Mouse (Mus musculus): Measurements from ENCODE around the gene Tango2.

DNA sequence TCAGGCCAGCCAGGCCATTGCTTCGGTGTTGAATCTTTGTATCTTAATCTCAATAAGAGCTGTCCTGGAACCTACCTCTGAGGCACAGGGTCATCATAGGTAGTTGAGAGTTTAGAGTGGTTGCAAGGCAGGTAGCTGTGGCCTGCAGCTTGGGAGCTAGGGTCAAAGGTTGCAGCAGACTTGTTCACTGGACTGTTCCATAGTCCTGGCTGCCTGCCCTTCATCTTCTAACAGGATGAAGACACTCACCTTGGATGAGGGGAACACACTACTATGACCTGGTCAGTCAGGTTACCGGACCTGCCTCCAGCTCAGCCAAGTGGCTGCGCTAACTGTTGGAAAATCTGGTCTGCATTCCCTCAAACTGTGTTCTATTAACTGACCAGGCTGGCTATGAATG is 43.2 kb upstream of the Tango2 start:
- TF ChIP-seq POLR2AphosphoS2 (IDR thresholded peaks at IDR 0.05; ENCODE audit: insufficient read length, low read depth) (no peak), POLR2A (IDR thresholded peaks at IDR 0.05; ENCODE audit: insufficient read length, low read depth) (no peak), MYOG (IDR thresholded peaks at IDR 0.05; ENCODE audit: control insufficient read depth in 1 of 3, insufficient read depth in 1 of 3, insufficient read length in 2 of 3, low read depth in 2 of 3) (no peak), E2F4 (IDR thresholded peaks at IDR 0.05; ENCODE audit: insufficient read depth) (no peak), REST (IDR thresholded peaks at IDR 0.05; ENCODE audit: insufficient read depth, insufficient read length) (no peak), TCF12 (IDR thresholded peaks at IDR 0.05; ENCODE audit: insufficient read depth, poor library complexity, severe bottlenecking) (no peak), MAX (IDR thresholded peaks at IDR 0.05; ENCODE audit: low read depth) (no peak), CEBPB (IDR thresholded peaks at IDR 0.05; ENCODE audit: insufficient read depth, poor library complexity, severe bottlenecking) (no peak), USF1 (IDR thresholded peaks at IDR 0.05; ENCODE audit: low read depth) (no peak), TCF3 (IDR thresholded peaks at IDR 0.05; ENCODE audit: insufficient read length, low read depth) (no peak), MYOD1 (IDR thresholded peaks at IDR 0.05; ENCODE audit: control insufficient read depth in 1 of 3, insufficient read length in 2 of 3, low read depth in 2 of 3) (no peak)
